Mouse (Mus musculus) midbrain, embryonic 11.5 days (tissue): Measurements from ENCODE around the gene Synpo2l. TPM values are rescaled to one million over a fixed set of nuclear protein-coding genes. Genes with fewer than 3 reads are reported as not detected.
A peak's percentile ranks its signal among the peaks of the same experiment; 100 is the strongest.

Experiments
- ATAC-seq: fragments of 200-750 bp; cut with Nextera tagmentation; 2 replicates; pipeline ENCODE4 v1.8.0; 2017; ENCODE audit warnings: moderate TSS enrichment, moderate library complexity; ENCODE audit not compliant: low FRiP score
- DNase-seq: peaks from one replicate; pipeline ENCODE4 v3.0.0; 2015; ENCODE audit warnings: low spot score; ENCODE audit errors: missing footprints
- H3K27ac ChIP-seq: fragments of 300-500 bp; sonication (generic); 2 replicates; pipeline ENCODE4 v1.5.1; 2014; ENCODE audit warnings: low read depth, low read length
- H3K27me3 ChIP-seq: fragments of 300-500 bp; sonication (generic); 2 replicates; pipeline ENCODE4 v1.6.1; 2014; ENCODE audit warnings: mild to moderate bottlenecking, low read length, moderate library complexity, mixed read lengths; ENCODE audit not compliant: control insufficient read depth, insufficient read depth
- H3K36me3 ChIP-seq: fragments of 300-500 bp; sonication (generic); 2 replicates; pipeline ENCODE4 v1.6.1; 2014; ENCODE audit warnings: mild to moderate bottlenecking, low read length, moderate library complexity, mixed read lengths; ENCODE audit not compliant: control insufficient read depth, insufficient read depth
- H3K4me1 ChIP-seq: fragments of 300-500 bp; sonication (generic); 2 replicates; pipeline ENCODE4 v1.6.1; 2014; ENCODE audit warnings: low read length; ENCODE audit not compliant: control insufficient read depth, insufficient read depth
- H3K4me2 ChIP-seq: fragments of 300-500 bp; sonication (generic); 2 replicates; pipeline ENCODE4 v1.6.1; 2014; ENCODE audit warnings: mild to moderate bottlenecking, moderate library complexity
- H3K4me3 ChIP-seq: fragments of 300-500 bp; sonication (generic); 2 replicates; pipeline ENCODE4 v1.5.1; 2014; ENCODE audit warnings: low read depth, low read length
- H3K9ac ChIP-seq: fragments of 300-500 bp; sonication (generic); 2 replicates; pipeline ENCODE4 v1.6.1; 2014; ENCODE audit warnings: low read length
- H3K9me3 ChIP-seq: fragments of 300-500 bp; sonication (generic); 2 replicates; pipeline ENCODE4 v1.6.1; 2016; ENCODE audit warnings: low read length; ENCODE audit not compliant: control insufficient read depth
- WGBS: fragments of 180-500 bp; shearing (Covaris S2); extraction: QIAGEN DNeasy Blood & Tissue Kit; methylation state at CpG from one replicate; pipeline ENCODE4 v1.1.7; 2014; 5-methylcytosine and 5-hydroxymethylcytosine counted together
- polyA plus RNA-seq: library from polyadenylated mRNA; unstranded; fragments of >200 nt; fragmentation: Nextera tagmentation; extraction: Ambion mirVana; gene quantifications from 2 replicates; pipeline ENCODE4 v1.2.1, GENCODE M21; 2014

Synpo2l gene
- polyA plus RNA-seq, 1 experiment from 2014 or later, result 0.22 TPM

DNA sequence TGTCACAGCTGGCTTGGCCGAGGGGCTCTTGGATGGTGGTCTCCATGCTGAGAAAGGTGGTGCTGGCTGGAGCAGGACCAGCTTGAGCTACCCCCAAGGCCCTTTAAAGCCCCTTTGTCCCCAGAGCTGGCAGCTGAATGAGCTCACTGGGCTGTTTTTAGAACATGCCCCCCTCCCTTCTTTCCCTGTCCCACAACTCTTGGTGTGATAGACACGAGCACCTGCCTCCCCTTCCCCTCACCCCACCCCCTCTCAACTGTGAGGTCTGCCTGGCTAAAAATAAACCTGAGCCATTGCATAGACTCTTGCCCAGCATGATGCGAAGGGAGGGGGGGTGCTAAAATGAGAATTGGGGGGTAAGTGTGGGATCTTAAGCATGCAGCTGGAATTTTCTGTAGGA is 3.7 kb downstream of the Synpo2l start:
- Histone ChIP-seq H3K27me3 (peaks cover 6% of the 10 kb centered on the region; the same call in 1 of the 2 replicates), H3K9ac (no peak overlapping the region), H3K9me3 (no peaks in the 10 kb centered on the region), H3K4me3 (no peak overlapping the region), H3K4me1 (peaks cover 9% of the 10 kb centered on the region; the same call in 1 of the 2 replicates), H3K4me2 (no peak overlapping the region), H3K27ac (no peak overlapping the region), H3K36me3 (no peaks in the 10 kb centered on the region)
- no peak for ATAC-seq
- 63% methylated on average over 3 of the region's 3 CpGs for WGBS
- DNase-seq, result no peak

DNA sequence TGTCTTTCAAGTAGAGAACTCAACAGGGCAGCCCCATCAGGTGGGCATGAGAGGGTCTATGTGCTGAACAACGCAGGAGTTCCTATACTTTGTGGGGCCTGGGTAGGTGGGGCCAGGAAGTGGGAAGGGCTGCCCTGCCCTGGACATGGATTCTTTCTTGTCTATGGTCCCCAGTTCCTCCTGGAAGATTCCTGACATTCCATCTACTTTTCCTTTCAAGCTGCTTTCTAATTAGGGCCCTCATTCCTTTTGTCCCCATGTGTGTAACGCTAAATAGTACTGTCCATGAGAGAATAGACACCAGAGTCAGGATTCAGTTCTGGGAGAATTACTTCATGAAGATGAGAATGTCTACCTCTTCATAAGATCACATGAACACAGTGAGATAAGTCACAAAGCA is 4.6 kb downstream of the Synpo2l start:
- no peak for DNase-seq
- Histone ChIP-seq H3K4me2 (no peak overlapping the region), H3K4me1 (peaks cover 9% of the 10 kb centered on the region; the same call in 1 of the 2 replicates), H3K36me3 (no peaks in the 10 kb centered on the region), H3K27ac (no peak overlapping the region), H3K4me3 (no peak overlapping the region), H3K27me3 (peaks cover 6% of the 10 kb centered on the region; the same call in 1 of the 2 replicates), H3K9me3 (no peaks in the 10 kb centered on the region), H3K9ac (no peak overlapping the region)
- WGBS, result 57% methylated on average over 2 of the region's 2 CpGs
- no peak for ATAC-seq

- Histone ChIP-seq H3K4me2 (no peak overlapping the region), H3K27ac (no peak overlapping the region), H3K27me3 (peaks cover 6% of the 10 kb centered on the region; the same call in 1 of the 2 replicates), H3K9ac (no peak overlapping the region), H3K9me3 (no peaks in the 10 kb centered on the region), H3K4me1 (peaks cover 9% of the 10 kb centered on the region; the same call in 1 of the 2 replicates), H3K4me3 (no peak overlapping the region), H3K36me3 (no peaks in the 10 kb centered on the region)
- DNase-seq (no peak), ATAC-seq (no peak)
- 89% methylated on average over 3 of the region's 3 CpGs for WGBS
Observed at GRCm38 (mm10) chr14:20662740-20663139, 5.4 kb downstream of the Synpo2l start.

- Histone ChIP-seq H3K27ac (no peak overlapping the region), H3K9me3 (no peaks in the 10 kb centered on the region), H3K4me3 (peak overlapping the region; percentile 56), H3K4me2 (peak overlapping the region; percentile 94), H3K27me3 (peaks cover 6% of the 10 kb centered on the region; the same call in 1 of the 2 replicates), H3K9ac (peak overlapping the region; percentile 77), H3K4me1 (peaks cover 9% of the 10 kb centered on the region; the same call in 1 of the 2 replicates), H3K36me3 (no peaks in the 10 kb centered on the region)
- DNase-seq (peak; percentile 89), ATAC-seq (peak; percentile 57)
- 7% methylated on average over 19 of the region's 19 CpGs for WGBS
Observed at GRCm38 (mm10) chr14:20661661-20662331, 6.4 kb downstream of the Synpo2l start.

GRCm38 (mm10) chr14:20660827-20661660 is 7.1 kb downstream of the Synpo2l start:
- Histone ChIP-seq H3K9me3 (no peaks in the 10 kb centered on the region), H3K4me1 (peaks cover 9% of the 10 kb centered on the region; the same call in 1 of the 2 replicates), H3K27ac (0 out of 2 replicates have a peak overlapping the region, but pooled peaks have one; percentile 25), H3K4me2 (peak overlapping the region; percentile 94), H3K9ac (peak overlapping the region; percentile 77), H3K4me3 (peak overlapping the region; percentile 56), H3K36me3 (no peaks in the 10 kb centered on the region), H3K27me3 (peaks cover 6% of the 10 kb centered on the region; the same call in 1 of the 2 replicates)
- ATAC-seq (peak; percentile 87), DNase-seq (peak; percentile 97)
- under 1% methylated on average over 52 of the region's 52 CpGs for WGBS

DNA sequence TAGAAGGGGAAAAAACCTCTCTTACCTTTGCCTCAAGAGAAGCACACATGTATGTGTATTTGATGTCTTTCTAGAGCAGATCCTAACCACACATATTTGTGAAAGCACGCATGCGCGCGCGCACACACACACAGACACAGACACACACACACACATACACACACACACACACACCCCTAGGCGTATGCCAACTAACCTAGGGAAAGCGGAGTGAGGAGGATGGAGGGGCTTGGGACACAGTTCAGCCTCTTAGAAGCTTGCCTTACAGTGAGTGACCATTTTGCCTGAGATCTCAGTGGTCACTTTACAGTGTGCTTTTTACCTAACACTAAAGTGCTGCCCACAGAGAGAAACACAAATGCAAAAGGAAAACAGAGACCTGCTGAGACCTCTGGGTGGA is 8.5 kb downstream of the Synpo2l start:
- DNase-seq, result no peak
- Histone ChIP-seq H3K9me3 (no peaks in the 10 kb centered on the region), H3K27me3 (peaks cover 6% of the 10 kb centered on the region; the same call in 1 of the 2 replicates), H3K4me3 (no peak overlapping the region), H3K36me3 (no peaks in the 10 kb centered on the region), H3K4me2 (no peak overlapping the region), H3K9ac (no peak overlapping the region), H3K27ac (no peak overlapping the region), H3K4me1 (peaks cover 9% of the 10 kb centered on the region; the same call in 1 of the 2 replicates)
- WGBS, result 94% methylated on average over 7 of the region's 7 CpGs
- no peak for ATAC-seq

- DNase-seq (no peak), ATAC-seq (no peak)
- Histone ChIP-seq H3K9me3 (no peaks in the 10 kb centered on the region), H3K27me3 (peaks cover 6% of the 10 kb centered on the region; the same call in 1 of the 2 replicates), H3K9ac (no peak overlapping the region), H3K4me3 (no peak overlapping the region), H3K27ac (no peak overlapping the region), H3K4me2 (no peak overlapping the region), H3K36me3 (no peaks in the 10 kb centered on the region), H3K4me1 (peaks cover 9% of the 10 kb centered on the region; the same call in 1 of the 2 replicates)
- WGBS, result 82% methylated on average over 6 of the region's 6 CpGs
Observed at GRCm38 (mm10) chr14:20658902-20659301, 9.3 kb downstream of the Synpo2l start.

DNA sequence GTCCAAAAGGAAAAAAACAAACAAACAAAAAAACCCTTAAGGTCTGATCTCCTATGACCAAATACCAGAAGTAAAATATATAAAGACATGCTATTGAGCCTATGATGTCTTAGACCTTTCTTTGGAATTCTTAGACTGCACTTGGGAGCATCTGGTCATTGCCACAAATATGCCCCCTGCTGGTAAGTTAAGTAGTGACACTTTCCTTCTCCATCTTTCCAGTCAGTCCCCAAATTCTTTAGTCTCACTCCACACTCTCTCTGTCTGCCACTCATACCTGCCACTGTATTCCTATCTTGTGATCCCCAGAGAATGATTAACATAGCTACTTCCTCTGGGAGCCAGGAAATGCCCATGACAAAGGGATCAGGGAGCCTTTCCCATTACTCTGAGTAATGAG is 9.8 kb downstream of the Synpo2l start:
- ATAC-seq (no peak), DNase-seq (peak; percentile 89)
- Histone ChIP-seq H3K9ac (no peak overlapping the region), H3K4me2 (no peak overlapping the region), H3K4me3 (no peak overlapping the region), H3K27me3 (peaks cover 6% of the 10 kb centered on the region; the same call in 1 of the 2 replicates), H3K4me1 (peaks cover 9% of the 10 kb centered on the region; the same call in 1 of the 2 replicates), H3K36me3 (no peaks in the 10 kb centered on the region), H3K27ac (no peak overlapping the region), H3K9me3 (no peaks in the 10 kb centered on the region)

DNA sequence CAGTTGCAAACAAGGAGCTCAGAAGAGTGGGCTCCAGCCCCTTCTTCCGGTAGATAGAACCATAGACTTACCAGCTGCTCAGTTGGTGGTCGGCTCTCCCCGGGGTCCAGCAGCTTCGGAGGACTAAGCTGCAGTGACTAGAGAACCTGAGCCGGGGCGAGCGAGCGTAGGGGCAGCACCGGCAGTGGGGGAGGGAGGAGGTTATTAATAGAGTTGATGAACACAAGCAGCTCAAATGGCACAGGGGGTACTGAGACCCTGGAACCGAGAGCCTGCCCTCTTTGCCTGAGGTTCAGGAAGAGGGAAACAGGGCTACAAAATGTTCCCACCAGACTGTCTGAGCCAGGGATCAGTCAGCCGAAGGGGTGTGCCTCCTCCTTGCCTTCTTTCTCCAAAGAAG is 11.8 kb downstream of the Synpo2l start, which contains the start of gene Myoz1:
Gene Myoz1, minus strand, starts transcription at position 180 of the 400 bp plus-strand sequence.
- H3K36me3 ChIP-seq, result no peaks in the 10 kb centered on the region
- no peaks in the 10 kb centered on the region for H3K27me3 ChIP-seq
- no peaks in the 10 kb centered on the region for H3K4me1 ChIP-seq
- H3K9me3 ChIP-seq, result no peaks in the 10 kb centered on the region
- WGBS, result 40% methylated on average over 11 of the region's 11 CpGs
- no peak for ATAC-seq
- no peak within 1 kb of the TSS for H3K4me2 ChIP-seq
- no peak for DNase-seq
- H3K27ac ChIP-seq, result no peak within 1 kb of the TSS
- H3K4me3 ChIP-seq, result no peak within 1 kb of the TSS
- H3K9ac ChIP-seq, result no peak within 1 kb of the TSS
